In the genomic region with DNA sequence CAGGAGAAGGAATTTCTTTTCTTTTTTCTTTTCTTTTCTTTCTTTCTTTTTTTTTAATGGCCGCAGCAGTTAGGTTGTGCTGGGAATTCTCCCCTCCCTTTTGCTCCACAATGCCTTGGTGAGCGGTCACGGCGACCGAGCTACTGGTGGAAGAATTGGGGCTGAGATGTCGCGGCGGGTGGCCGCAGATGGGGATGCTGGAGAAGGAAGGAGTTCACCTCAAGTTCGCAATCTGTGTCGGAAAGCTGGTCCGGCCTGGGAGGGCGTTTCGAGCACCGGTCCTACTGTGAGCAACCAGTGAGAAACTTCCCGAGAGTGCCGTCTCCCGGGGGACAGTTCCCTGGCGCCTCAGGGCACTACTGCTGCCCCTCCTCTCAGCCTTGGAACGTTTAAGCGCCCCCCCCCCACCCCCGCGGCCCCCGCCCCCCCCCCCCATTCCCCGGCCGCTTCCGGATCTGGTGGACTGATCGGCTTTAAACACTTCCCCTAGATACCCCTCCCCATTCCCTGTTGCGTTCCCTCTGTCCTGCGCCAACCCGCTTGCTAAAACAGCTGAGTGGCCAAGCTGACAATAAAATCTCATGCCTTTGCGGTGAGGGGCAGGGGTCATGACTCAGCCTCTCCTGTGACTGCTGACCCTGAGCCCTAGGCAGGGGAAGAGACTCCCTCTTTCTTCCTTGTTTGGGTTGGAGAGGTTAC, we compare ENCODE assay signal across 8 mouse cellular contexts. TPM values are rescaled to one million over a fixed set of nuclear protein-coding genes. Genes with fewer than 3 reads are reported as not detected.
DNase-seq lines count a peak whose midpoint lies in the region; ATAC-seq and TF ChIP-seq lines count a peak whose summit lies in the region.

No protein-coding gene starts in this region.

- WGBS in heart, embryonic 14.5 days = 3% methylated on average over 23 of the region's 32 CpGs
- WGBS in hindbrain, embryonic 16.5 days = 1% methylated on average over 24 of the region's 32 CpGs
- 2% methylated on average over 23 of the region's 32 CpGs for WGBS in midbrain, postnatal 0 days

- no peak for DNase-seq in heart, postnatal 10 days
- DNase-seq in Muller cell, postnatal 12 days (ENCODE audit: inconsistent ontology term) = peak; percentile 44
- DNase-seq in embryo, embryonic 11.5 days (ENCODE audit: low read depth, low spot score) = peak; percentile 20
- no peak for DNase-seq in midbrain, postnatal 0 days (ENCODE audit: low spot score)
- no peak for DNase-seq in urinary bladder, postnatal 14 days (ENCODE audit: low spot score)

- peak overlapping the region; percentile 88 for H3K9ac ChIP-seq in heart, embryonic 14.5 days (ENCODE audit: low read length)
- H3K9ac ChIP-seq in hindbrain, embryonic 16.5 days (ENCODE audit: low read depth, low read length) = peak overlapping the region; percentile 74
- H3K9ac ChIP-seq in midbrain, postnatal 0 days (replicated peaks; ENCODE audit: low read length, poor library complexity, severe bottlenecking) = peak overlapping the region; percentile 83

- peaks cover 28% of the 10 kb centered on the region for H3K36me3 ChIP-seq in heart, embryonic 14.5 days (ENCODE audit: control insufficient read depth, insufficient read depth, low read length)
- no peaks in the 10 kb centered on the region for H3K36me3 ChIP-seq in hindbrain, embryonic 16.5 days (ENCODE audit: control insufficient read depth, insufficient read depth, low read length)
- H3K36me3 ChIP-seq in midbrain, postnatal 0 days (ENCODE audit: insufficient read depth, low read length) = peaks cover 11% of the 10 kb centered on the region

- intact Hi-C loops in heart, postnatal 10 days (cut with DNase I) = loop anchor here (5.0 kb wide), 1 partner anchor 33 kb away; the partner anchor contains the start of gene Rai1

- H3K9me3 ChIP-seq in heart, embryonic 14.5 days (ENCODE audit: control insufficient read depth, low read length) = no peaks in the 10 kb centered on the region
- no peaks in the 10 kb centered on the region for H3K9me3 ChIP-seq in hindbrain, embryonic 16.5 days (ENCODE audit: control insufficient read depth, low read length)
- no peaks in the 10 kb centered on the region for H3K9me3 ChIP-seq in midbrain, postnatal 0 days (ENCODE audit: low read length)

- TF ChIP-seq CTCF in midbrain, postnatal 0 days (IDR thresholded peaks at IDR 0.05) = peak; percentile 36; the same call in 1 of the 2 replicates

- peak overlapping the region; percentile 71 to 85 for H3K4me3 ChIP-seq in heart, embryonic 14.5 days (ENCODE audit: control insufficient read depth in 1 of 2, insufficient read depth in 1 of 2, low read depth in 1 of 2, low read length in 2 of 2)
- peak overlapping the region; percentile 70 for H3K4me3 ChIP-seq in hindbrain, embryonic 16.5 days (ENCODE audit: low read length)
- peak overlapping the region; percentile 78 for H3K4me3 ChIP-seq in midbrain, postnatal 0 days (ENCODE audit: low read depth, low read length)

- no peak for ATAC-seq in heart, embryonic 14.5 days (ENCODE audit: insufficient number of reproducible peaks, insufficient read depth, low FRiP score, low read depth)
- no peak for ATAC-seq in hindbrain, embryonic 16.5 days
- ATAC-seq in midbrain, postnatal 0 days (ENCODE audit: low FRiP score) = 0 out of 2 replicates have a peak, but pooled peaks have one; percentile 2
- ATAC-seq in frontal cortex, adult (ENCODE audit: low TSS enrichment) = no peak

- H3K4me2 ChIP-seq in heart, embryonic 14.5 days (ENCODE audit: low read length) = peak overlapping the region; percentile 96
- peak overlapping the region; percentile 84 for H3K4me2 ChIP-seq in hindbrain, embryonic 16.5 days (ENCODE audit: low read length)
- peak overlapping the region; percentile 87 for H3K4me2 ChIP-seq in midbrain, postnatal 0 days (ENCODE audit: low read depth, low read length, poor library complexity, severe bottlenecking)

- peak overlapping the region; percentile 77 to 82; a peak in 3 of 4 replicates for H3K27ac ChIP-seq in heart, embryonic 14.5 days (replicated peaks in 1 of 2; ENCODE audit: control insufficient read depth in 1 of 2, insufficient read depth in 1 of 2, low read depth in 2 of 2, low read length in 2 of 2)
- peak overlapping the region; percentile 94 for H3K27ac ChIP-seq in hindbrain, embryonic 16.5 days (ENCODE audit: low read depth, low read length)
- H3K27ac ChIP-seq in midbrain, postnatal 0 days (ENCODE audit: low read depth, low read length) = peak overlapping the region; percentile 88

- peaks cover 30 to 77% of the 10 kb centered on the region in 2 experiments for H3K4me1 ChIP-seq in heart, embryonic 14.5 days (ENCODE audit: control insufficient read depth in 2 of 2, insufficient read depth in 2 of 2, low read length in 2 of 2)
- peaks cover 49% of the 10 kb centered on the region for H3K4me1 ChIP-seq in hindbrain, embryonic 16.5 days (ENCODE audit: control insufficient read depth, insufficient read depth, low read depth, low read length)
- H3K4me1 ChIP-seq in midbrain, postnatal 0 days (ENCODE audit: insufficient read depth, low read length) = peaks cover 39% of the 10 kb centered on the region; the same call in 1 of the 2 replicates

- H3K27me3 ChIP-seq in heart, embryonic 14.5 days (ENCODE audit: control insufficient read depth, insufficient read depth, low read length) = no peaks in the 10 kb centered on the region
- no peaks in the 10 kb centered on the region for H3K27me3 ChIP-seq in hindbrain, embryonic 16.5 days (replicated peaks; ENCODE audit: control insufficient read depth, insufficient read depth, low read length)
- no peaks in the 10 kb centered on the region for H3K27me3 ChIP-seq in midbrain, postnatal 0 days (ENCODE audit: insufficient read depth, low read length)

RNA-seq across cellular contexts. Expression of gene Rai1, which starts 35.9 kb away (rescaled TPM):
- polyA plus RNA-seq in heart, embryonic 14.5 days (2014; fragmentation: Nextera tagmentation; extraction: Ambion mirVana) = 17.3 and 19.0 TPM in 2 replicates
- 10 to 100 TPM; 44.6 to 45.7 TPM for total RNA-seq in heart, postnatal 10 days (2021)
- polyA plus RNA-seq in hindbrain, embryonic 16.5 days (2015; fragmentation: Nextera tagmentation; extraction: Ambion mirVana) = 24.3 and 28.0 TPM in 2 replicates
- 50.7 and 66.8 TPM in 2 replicates for total RNA-seq in midbrain, postnatal 0 days (2014; rRNA removed)
- 20.1 and 22.0 TPM in 2 replicates for polyA plus RNA-seq in midbrain, postnatal 0 days (2015; fragmentation: Nextera tagmentation; extraction: Ambion mirVana)

Comparison
In these comparisons a context has a peak if more than half of its experiments do, and no peak if none do; other contexts are left out.
1. DNase-seq: peak in Muller cell, postnatal 12 days (single experiment) and embryo, embryonic 11.5 days (single experiment); none in heart, postnatal 10 days (0 of 2), midbrain, postnatal 0 days (single experiment) and urinary bladder, postnatal 14 days (single experiment).
2. Peak in every context shown above with its lines, with median percentiles within 50 percentile points of each other: H3K27ac ChIP-seq, H3K4me2 ChIP-seq, H3K4me3 ChIP-seq and H3K9ac ChIP-seq.